Mouse (Mus musculus) right cerebral cortex, postnatal 10 days (tissue): ENCODE measurements around the gene Zbtb5.
"Not testable (repeated sequence)": the region's sequence is repeated elsewhere in the genome, so short reads cannot be mapped to it uniquely, and the experiment has no call there.

Source experiments
- DNase-seq, 2 experiments: peaks; one replicate each; pipeline ENCODE4 v3.0.0; 2021; ENCODE audit warnings: low spot score in 2 of 2

Zbtb5 gene

DNA sequence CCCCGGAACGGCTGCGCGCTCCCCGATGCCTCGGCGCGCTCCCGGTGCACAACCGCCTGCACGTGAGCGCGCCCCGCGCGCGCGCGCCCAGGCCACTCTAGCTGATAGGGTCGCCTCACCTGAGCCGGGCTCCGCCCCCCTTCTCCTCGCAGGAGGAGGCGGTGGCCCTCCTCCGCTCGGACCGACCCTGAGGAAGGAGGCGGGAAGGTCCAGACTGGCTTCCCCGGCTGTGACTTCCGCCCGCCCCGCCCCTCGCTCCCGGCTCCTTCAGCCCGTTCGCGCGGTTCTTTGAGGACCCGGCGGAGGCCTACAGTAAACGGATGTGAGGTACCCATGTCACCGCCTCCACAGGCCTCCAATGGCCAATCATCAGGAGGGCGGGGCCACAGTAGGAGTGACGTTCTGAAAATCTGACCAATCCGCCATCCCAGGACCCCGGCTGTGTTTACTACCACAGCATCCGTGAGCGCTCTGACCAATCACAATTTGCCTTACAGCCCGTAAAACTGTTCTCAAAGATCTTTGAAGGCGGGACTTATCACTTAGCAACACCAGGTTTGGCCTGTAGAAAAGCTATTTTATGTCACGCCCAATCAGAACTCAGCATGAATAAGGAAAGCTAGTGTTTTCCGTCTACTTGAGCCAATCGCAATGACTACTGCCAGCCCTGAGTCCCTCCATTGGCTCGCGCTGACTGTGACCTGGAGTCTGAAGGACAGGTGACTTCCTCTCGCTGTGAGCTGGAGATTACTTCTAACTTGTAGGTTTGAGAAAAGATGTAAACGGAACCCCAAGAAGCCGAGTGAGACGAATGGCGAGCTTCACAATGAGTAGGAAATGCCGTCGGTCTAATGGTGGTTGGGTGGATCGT lies at the start of gene Zbtb5:
Gene Zbtb5 (minus strand): TSS at position 308 of the 871 bp plus-strand sequence.
- peak; percentile 100 for DNase-seq

DNA sequence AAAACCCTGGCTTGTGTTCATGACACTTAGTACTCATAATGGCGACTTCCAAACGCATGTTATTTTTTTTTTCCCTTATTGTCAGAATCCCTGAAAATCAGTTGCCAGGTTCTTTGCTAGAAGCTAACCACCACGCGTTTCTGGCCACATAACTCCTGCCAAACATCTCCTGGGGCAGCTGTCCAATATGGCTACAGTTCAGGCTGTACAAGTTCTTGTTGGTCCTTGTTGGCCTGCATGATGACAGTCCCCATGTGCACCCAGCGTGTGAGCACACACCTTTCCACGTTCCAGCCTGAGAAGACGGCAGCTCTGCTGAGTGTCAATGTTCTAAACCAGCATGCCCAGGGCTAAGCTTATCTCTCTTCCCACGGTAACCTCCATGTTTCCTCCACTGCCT lies 43.2 kb upstream of the Zbtb5 start:
- peak in 1 of 2 experiments; percentile 49 for DNase-seq

DNA sequence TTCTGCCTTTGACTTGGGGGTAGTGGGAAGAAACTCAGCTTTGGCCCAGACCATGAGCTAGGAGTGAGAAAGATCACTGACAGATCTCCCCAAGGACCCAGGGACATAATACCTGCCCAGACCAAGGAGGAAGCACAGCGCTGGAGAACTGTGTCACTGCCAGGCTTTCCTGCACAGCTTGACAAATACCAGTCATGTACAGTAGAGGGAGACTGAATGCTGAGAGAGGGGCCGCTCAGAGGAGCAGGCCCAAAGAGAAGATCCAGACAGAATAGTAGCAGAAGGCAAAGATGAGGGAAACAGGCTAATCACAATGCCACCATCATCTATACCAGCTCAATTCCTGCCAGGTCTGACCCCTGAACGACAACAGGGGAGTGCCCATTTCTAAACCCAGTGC lies 42.6 kb upstream of the Zbtb5 start:
- DNase-seq: no peak

DNA sequence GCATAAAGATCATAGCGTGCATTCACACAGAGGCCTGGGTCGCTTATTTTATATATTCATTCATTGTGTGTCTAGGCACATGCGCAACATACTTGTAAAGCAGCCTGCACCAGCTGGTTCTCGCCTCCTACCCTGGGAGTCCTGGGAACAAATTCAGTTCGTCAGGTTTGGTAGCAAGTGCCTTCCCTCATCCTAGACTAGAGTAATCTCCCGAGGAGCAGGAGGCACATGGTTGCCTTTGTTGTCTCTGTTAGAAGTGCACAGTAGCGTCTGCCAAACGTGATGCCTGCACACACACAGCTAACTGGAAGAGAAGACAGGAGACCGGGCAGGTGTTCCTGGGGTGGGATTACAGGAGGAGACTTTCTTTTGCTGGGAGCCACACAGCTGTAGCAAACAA lies 35.7 kb upstream of the Zbtb5 start:
- DNase-seq: peak; percentile 50

DNA sequence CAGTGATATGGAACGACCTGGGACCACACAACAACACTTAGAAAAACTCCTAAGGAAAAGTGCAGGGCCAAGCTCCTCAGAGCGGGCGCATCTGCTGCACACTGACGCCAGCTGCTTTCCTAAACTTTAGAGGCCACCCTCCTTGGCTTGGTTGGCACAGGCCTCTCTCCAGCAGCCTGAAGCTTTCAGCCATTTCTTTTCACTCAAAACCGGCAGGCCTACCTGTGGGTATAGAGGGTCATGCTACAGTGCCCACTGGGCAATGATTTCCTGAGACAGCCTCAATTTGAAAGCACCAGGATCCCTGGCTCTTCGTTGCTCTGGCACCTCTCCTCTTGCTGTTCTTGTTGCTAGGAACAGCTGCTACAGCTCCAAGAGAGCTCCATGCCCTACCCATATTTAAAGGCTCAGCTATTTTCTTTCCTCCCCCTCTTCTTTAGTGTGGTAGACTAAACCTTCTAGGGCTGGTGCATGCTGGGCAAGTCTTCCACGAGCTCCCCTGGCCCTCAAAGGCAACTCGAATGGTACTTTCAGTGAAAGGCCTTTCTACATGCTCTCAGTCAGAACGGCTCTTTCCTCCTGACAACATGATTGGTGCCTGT lies 35.2 kb upstream of the Zbtb5 start:
- DNase-seq: peak in 1 of 2 experiments; percentile 42

DNA sequence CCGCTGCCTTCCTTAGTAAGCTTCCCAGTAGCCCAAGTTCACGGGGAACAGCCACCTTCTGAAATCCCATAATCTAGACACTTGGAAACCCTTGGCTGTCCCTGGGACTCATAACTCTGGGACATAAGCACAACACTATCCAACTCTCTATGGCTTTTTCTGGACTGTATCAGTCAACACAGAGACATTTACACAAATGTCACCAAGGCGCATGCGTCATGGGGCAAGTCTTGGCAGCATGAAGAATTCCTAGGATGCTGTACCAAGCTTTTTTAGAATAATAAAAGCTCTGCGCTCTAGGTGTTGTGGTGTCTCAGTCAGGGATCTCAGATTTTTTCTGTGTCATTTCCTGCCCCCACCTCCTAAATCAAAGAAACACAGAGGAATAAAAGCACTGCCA lies 34.5 kb upstream of the Zbtb5 start:
- no peak for DNase-seq

DNA sequence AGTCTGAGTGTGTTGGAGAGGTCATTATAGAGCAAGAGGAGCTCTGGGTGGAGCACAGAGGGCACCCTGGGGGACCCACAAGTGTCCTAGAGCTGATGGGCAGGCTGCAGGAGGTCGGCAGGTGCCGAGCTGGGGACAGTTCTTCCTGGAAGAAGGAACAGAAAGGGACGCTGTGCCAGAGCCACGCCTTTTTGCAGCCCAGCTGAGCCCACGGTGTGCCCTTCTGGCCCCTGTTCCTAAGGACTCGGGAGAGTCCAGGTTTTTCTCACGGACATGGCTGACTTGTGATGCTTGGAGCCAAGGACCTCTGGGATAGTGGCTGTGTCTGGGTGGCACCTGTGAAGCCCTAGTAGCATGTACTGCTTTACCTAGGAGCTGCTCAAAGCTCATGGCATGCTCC lies 28.6 kb upstream of the Zbtb5 start:
- no peak for DNase-seq

DNA sequence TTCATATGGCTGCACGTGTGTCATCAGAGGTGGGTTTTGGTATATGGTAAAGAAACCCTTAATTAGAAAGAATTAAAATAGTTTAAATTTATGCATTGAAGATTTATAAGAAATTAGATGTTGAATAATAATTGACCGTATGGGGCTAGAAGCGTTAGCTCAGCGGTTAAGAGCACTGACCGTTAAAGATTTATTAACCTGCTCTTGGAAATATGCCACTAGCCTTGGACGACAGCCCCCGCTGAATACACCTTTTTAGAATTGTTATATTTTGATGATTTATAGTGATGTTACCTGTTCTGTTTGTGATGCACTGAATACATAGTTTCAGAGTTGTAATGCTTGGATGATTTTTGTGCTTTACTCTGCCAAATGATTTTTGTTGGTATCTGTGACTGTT lies 27.3 kb upstream of the Zbtb5 start:
- not testable (repeated sequence) for DNase-seq

DNA sequence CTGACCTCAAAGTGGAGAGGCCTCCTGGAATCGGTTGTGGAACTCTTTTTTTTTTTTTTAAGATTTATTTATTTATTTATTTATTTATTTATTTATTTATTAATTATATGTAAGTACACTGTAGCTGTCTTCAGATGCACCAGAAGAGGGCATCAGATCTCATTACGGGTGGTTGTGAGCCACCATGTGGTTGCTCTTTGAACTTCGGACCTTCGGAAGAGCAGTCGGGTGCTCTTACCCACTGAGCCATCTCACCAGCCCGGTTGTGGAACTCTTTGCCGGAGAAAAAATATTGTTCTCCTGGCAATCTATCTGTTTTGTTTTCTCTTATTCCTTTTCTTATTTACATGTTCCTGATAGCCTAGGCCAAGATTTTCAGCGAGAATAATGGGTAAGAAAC lies 26.7 kb upstream of the Zbtb5 start:
- DNase-seq: not testable (repeated sequence)

DNA sequence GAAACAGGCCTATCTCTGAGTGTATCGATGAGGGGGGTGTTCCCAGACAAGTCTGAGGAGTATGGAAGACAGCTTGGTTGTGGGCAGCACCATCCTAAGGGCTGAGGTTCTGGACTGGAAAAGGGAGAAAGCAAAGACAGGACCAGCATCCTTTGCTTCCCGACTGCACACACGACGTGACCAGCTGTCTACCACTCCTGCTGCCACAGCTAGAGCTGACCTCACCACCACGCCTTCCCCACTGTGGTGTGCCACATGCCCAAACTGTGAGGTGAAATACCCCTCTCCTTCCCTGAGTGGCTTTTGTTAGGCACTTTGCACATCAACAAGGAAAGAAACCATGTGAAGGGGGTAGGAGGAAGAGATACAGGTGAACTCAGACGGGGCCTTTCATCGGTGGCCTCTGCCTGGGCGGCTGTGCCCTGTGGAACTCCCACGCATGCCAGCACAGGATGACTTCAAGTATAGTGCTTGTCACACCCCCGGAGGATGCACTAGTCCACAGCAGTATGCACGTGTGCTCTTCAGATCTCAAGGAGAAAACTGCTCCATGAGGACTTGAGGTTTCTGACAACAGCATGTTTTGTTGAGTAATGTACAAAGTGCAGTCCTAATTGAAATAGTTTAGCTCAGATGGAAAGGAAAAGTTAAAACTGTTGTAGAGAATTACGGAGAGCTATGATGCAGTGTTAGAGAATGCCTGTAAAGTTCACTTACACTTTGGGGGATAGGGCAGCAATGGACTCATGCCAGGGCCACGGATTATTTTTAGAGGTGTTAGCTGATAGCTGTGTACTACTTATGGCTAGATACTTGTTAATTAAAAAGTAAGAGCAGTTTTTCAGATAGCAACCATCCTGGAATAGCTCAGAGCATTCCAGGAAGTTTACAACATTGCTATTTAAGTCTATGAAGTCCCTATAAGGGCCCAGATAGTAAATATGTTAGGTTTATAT lies 25.5 kb upstream of the Zbtb5 start:
- DNase-seq: no peak

DNA sequence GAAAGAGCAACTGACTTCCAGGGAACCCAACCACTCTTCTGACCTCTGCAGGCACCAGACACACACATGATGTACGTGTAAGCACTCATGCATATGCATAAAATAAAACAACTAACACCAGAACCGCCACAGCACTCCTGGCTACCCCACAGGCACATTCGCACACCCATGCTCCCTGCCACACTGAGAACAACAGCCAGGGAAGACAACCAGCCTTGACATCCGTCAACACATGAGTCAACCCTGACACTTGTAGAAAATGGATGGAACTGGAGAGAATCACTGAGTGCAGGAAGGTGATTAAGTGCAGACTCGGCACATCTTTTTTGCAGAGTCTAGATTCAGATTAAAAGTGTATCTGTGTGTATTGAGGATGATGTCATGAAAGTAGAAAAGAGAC lies 24.4 kb upstream of the Zbtb5 start:
- DNase-seq: no peak

DNA sequence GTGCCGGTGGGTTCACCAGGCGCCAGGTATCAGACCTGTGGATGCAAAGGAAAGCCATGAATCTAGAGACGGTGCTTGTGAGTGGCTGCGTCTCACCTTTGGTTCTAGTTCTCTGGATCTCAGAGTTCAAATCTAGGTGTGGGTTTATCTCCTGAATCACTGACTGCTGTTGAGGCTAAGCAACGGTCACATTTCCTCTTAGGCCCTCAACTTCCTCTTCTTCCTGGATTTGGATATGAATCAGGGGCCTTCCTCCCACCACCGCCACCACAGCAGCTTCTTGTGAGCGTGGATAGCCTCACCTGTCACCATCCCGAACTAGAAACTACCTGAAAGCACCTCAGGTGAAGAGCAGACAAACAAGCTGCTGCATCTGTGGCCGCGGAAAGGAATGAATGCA lies 23.8 kb upstream of the Zbtb5 start:
- DNase-seq: no peak

DNA sequence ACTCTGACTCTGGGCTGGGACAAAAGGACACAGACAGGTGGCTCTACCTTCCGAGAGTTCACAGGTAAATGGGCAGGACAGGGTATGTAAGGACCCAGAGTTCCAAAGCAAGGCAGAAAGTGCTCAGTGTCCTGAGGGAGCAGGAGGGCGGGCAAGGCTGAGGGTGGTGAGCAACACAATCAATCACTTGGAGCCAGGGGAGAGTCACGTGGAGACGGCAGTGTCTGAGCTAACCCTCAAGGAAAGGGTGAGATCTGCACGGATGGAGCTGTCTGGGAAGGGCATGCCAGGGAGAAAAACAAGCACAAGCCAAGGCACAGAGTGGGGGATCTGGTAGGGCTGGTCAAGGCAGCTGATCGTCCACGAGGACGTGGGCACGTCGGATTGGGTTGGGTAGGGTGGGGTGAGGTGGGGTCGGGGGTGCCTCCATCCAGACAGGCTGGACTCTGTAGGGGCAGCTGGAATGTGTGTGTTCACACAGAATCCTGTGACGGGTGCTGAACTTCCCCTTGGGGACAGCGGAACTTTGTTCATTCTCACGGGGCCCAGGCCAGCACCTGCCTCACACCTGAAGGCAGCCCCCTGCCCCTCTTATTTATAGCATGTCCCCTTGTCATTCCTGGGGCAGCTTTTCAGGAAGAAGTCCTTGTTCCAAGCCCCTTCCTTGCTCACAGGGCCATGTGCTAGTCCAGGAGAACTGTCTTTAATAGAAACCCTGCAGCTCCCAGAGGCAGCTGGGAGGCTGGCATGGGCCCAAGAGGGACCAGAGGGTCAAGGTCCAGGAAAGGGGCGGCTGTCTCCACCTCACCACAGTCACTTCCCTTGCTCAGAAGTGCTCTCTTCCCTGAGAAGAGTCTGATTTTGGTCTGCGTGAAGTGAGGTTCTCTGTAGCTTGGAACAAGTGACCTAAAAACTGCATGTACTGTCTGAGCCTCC lies 22.7 kb upstream of the Zbtb5 start:
- DNase-seq: no peak

DNA sequence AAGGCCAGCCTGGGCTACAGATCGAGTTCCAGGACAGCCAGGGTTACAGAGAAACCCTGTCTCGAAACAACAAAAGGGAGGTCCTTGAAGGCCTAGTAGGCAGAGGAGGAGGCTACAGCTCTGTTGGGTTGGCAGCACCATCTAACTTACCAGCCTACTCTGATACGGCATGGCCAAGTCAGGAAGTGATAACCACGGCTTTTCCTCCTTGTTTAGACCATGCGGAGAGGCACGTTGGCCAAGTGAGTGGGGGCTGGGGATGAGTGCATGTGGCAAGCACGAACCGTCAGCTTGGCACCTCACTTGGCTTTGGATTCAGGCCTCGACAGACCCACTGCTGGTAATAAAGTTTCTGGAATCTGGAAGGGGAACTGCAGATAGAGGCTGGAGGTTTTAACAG lies 20.4 kb upstream of the Zbtb5 start:
- no peak for DNase-seq

DNA sequence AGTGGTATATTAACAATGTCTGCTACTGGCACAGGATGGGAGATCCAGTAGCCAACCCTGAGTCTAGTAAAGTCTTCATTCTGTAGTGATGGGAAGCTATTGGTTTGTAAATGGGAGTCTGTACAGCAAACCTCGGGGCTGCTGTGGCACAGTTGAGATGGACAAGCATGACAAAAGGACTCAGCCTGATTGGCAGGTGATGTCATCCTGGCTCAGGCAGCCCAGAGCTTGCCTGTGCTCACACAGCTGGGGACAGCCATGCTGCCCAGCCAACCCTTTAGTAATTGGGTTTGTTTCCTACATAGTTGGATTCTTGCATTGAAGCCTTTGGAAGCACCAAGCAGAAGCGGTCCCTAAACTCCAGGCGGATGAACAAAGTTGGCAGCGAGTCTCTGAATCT lies 14.2 kb upstream of the Zbtb5 start:
- DNase-seq: no peak

DNA sequence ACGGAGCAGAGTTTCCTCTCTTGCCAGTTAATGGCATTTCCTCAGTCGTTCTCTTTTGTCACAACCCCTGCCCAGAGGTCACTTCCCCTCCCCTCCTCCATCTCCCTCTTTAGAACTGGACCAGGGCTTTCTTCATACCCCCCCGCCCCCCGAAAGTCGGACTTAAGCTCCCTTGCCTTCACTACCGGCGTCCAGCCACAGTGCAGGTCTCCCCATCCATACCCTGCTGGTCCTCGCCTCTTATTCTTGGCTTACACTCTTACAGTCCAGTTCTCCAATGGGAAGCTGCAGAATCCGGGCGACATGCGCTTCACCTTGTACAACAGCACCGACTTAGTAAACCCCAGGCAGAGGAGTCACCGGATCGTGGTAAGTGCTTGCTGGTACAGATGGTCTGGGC lies 6.8 kb upstream of the Zbtb5 start:
- no peak for DNase-seq

DNA sequence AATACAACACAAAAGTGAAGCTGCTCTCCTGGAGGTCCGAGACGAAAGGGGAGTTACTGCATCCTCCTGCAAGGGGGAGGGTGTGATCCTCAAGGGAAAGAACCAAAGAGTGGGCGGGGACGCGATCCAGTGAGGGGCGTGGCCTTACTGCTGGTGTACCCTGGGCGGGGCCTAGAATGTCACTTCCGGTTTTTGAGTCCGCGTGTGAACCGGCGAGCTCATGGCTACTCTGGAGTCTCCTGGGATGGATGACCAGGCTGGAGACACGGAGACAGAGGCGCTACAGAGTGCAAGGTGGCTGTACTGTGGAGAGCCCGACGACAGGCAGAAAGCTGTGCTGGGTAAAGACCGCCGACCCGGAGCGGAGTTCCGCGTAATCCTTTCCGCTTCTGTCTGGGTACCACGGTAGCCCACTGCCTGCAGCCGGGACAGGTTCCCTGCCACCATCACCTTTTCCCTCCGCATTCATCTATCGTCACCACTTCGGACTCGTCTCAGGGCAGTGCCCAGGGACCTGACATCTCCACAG lies 6.3 kb upstream of the Zbtb5 start, which contains the start of gene Polr1e:
Gene Polr1e (plus strand): TSS at position 132 of the 529 bp plus-strand sequence.
- peak; percentile 92 to 93 for DNase-seq

DNA sequence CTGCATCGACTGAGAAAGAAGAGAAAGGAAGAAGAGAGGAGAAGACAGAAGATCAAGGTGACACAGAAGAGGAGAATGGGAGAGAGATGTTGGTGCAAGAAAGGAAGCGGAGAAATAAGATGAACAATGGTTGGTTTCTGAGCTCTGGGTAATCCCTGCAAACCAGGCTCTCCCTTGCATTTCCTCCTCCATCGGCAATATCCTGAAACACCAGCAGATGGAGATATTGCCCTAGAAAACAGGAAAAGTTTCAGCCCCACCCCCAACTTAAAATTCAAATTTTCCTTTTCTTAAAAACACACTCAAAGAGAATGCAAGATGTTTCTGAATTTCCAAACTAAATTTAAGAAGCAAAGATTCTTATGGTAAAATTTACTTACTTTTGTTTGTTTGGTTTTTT lies 3.4 kb upstream of the Zbtb5 start:
- DNase-seq: peak; percentile 68 to 79

DNA sequence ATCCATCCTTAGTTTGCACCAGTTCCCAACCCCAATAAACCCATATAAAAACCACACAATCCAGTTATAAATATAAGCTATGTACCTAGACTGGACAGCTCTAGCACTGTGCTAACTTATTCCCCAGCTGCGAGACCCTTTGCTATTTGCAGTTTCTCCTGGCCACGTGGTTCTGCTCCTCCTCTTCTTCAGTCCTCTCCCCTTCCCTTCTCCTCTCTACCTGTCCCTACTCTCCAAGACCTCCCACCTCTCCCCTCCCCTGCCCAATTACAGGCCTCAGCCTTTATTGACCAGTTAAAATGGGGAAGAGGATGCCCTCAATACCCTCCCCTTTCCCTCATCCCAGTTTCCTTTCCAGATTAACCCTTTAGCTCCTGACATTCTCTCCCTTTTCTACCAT lies 1.3 kb upstream of the Zbtb5 start:
- no peak for DNase-seq

DNA sequence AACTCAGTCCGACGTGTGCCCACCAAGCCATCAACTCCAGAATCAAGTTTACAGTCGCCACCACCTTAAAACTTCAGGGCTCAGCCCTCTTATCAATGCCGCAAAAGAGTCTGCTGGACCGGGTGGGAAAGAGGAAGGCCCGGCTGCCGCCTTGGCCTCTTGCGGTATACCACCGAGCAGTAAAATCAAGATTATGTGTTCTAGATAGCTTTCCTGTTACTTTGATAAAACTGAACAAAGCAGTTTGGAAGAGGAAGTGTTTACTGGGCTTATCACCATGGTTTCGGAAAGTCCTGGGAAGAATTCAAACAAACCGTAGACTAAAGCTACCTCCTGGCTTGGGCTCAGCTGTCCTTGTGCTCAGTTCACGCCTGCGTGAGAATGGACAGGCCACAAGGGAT lies 819 bp upstream of the Zbtb5 start:
- no peak for DNase-seq

DNA sequence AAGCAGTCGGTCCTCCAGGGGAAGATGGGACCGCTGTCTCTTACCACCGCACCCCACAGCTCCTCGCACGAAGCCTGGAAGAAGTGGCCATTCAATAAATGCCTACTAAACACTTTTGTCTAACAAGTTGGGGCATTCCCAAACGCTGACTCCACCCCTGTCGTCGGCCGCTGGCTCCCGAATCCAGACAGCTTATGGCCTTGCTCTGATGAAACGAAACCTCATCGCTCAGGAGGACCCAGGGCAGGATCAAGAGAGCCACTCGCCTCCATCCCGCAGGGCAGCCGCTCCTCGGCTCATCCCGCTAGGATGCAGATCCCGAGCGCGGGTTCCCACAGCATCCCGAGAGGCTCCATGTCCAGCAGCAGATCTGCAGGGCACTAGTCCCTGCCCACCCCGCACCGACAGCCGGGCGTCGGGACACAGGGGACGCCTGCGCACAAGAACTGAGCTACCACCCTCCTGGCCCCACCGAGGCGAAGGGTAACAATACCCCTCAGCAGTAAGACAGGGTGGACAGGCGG lies 569 bp downstream of the Zbtb5 start:
- no peak for DNase-seq
